Mouse (Mus musculus) heart, adult 9 months (tissue): Measurements from ENCODE around the gene Smco4.
A peak's percentile ranks its signal among the peaks of the same experiment; 100 is the strongest.

ENCODE experiments used
- DNase-seq, 2 experiments: peaks; one replicate each; pipeline ENCODE4 v3.0.0; 2022; ENCODE audit warnings: low spot score in 2 of 2

The Smco4 gene

GRCm38 (mm10) chr9:15507431-15507875, 14.2 kb downstream of the Smco4 start:
- peak; percentile 51 to 61 for DNase-seq

- no peak for DNase-seq
Observed at GRCm38 (mm10) chr9:15509363-15509762, 16.1 kb downstream of the Smco4 start.

GRCm38 (mm10) chr9:15510557-15511310, 17.5 kb downstream of the Smco4 start:
- no peak for DNase-seq

- DNase-seq = no peak
Observed at GRCm38 (mm10) chr9:15512918-15513317, 19.7 kb downstream of the Smco4 start.

GRCm38 (mm10) chr9:15516007-15516406, 22.8 kb downstream of the Smco4 start:
- DNase-seq = no peak

GRCm38 (mm10) chr9:15517979-15518378, 24.7 kb downstream of the Smco4 start:
- DNase-seq = no peak

GRCm38 (mm10) chr9:15522348-15522747, 29.1 kb downstream of the Smco4 start:
- no peak for DNase-seq

- DNase-seq = no peak
Observed at GRCm38 (mm10) chr9:15522887-15523286, 29.7 kb downstream of the Smco4 start.

GRCm38 (mm10) chr9:15523646-15524045, 30.4 kb downstream of the Smco4 start:
- no peak for DNase-seq

GRCm38 (mm10) chr9:15525246-15525645, 32.0 kb downstream of the Smco4 start:
- DNase-seq = peak; percentile 29 to 53

- peak; percentile 41 to 75 for DNase-seq
Observed at GRCm38 (mm10) chr9:15526539-15526938, 33.3 kb downstream of the Smco4 start.

GRCm38 (mm10) chr9:15527846-15528245, 34.6 kb downstream of the Smco4 start:
- no peak for DNase-seq

GRCm38 (mm10) chr9:15528368-15528767, 35.1 kb downstream of the Smco4 start:
- DNase-seq = peak in 1 of 2 experiments; percentile 66

GRCm38 (mm10) chr9:15529275-15529964, 36.2 kb downstream of the Smco4 start:
- no peak for DNase-seq

- no peak for DNase-seq
Observed at GRCm38 (mm10) chr9:15529965-15530320, 36.7 kb downstream of the Smco4 start.

- no peak for DNase-seq
Observed at GRCm38 (mm10) chr9:15531204-15531603, 38.0 kb downstream of the Smco4 start.

- no peak for DNase-seq
Observed at GRCm38 (mm10) chr9:15533336-15534070, 40.3 kb downstream of the Smco4 start.

- DNase-seq = no peak
Observed at GRCm38 (mm10) chr9:15534110-15534509, 40.9 kb downstream of the Smco4 start.

- peak; percentile 32 to 34 for DNase-seq
Observed at GRCm38 (mm10) chr9:15535418-15535817, 42.2 kb downstream of the Smco4 start.

- no peak for DNase-seq
Observed at GRCm38 (mm10) chr9:15536861-15537426, 43.7 kb downstream of the Smco4 start.

- DNase-seq = no peak
Observed at GRCm38 (mm10) chr9:15537455-15538048, 44.3 kb downstream of the Smco4 start.
